Mouse (Mus musculus): ENCODE data around the gene Pou2f2.

- TF ChIP-seq CTCF (conservative IDR thresholded peaks at IDR 0.05; ENCODE audit: insufficient read depth, insufficient read length, low read depth, low read length) (no peak), POLR2A (IDR thresholded peaks at IDR 0.05; ENCODE audit: low read depth, low read length) (no peak)
Observed at GRCm38 (mm10) chr7:25151916-25152556, 27.5 kb downstream of the Pou2f2 start.
